Mouse (Mus musculus): Measurements from ENCODE around the gene Slc35g1.
"Not testable (repeated sequence)": the region's sequence is repeated elsewhere in the genome, so short reads cannot be mapped to it uniquely, and the experiment has no call there.

Gene Slc35g1

DNA sequence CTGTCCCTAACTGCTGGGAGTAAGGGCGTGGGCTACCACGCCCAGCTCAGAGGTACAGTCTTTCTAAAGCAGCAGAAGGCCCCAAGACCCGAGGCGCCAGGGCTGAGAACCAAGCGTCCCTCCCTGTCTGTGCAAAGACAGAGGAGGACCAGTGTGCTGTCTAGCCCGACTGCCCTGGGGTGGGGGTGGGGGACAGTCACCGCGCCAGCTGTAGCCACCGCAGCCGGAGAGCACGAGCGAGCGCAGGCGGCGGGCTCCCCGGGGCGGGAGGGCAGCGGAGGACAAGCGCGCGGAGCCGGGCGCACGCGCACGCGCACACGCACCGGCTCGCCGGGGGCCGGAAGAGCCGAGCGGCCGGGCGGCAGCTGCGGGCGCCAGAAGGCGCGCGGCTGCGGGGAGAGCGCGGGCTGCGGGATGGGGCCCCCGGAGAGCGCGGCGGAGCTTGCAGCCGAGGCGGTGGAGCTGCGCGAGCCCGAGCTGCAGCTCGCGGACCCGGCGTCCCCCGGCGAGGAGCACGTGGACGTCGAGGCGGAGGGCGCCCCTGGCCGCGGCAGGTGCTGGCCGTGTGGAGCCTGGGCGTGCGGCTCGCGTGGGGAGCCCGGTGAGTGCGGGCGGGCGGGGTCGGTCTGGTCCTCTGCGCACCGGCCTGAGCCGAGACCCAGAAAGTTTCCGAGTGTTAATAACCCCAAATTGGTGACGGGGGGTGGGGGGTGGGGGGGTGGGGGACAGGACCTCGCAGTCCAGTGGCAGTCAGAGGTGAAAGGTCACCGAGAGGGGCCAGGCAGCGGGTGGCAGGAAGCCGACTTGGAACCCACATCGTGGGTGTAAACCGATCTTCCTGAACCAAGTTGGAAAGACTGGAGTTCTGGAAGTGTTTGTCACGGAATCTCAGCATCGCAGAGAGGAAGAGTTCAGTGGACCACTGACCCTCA is at the start of gene Slc35g1:
Gene Slc35g1, plus strand, starts transcription at position 280 of the 932 bp plus-strand sequence.
- no peak for DNase-seq (ENCODE audit: low spot score)

DNA sequence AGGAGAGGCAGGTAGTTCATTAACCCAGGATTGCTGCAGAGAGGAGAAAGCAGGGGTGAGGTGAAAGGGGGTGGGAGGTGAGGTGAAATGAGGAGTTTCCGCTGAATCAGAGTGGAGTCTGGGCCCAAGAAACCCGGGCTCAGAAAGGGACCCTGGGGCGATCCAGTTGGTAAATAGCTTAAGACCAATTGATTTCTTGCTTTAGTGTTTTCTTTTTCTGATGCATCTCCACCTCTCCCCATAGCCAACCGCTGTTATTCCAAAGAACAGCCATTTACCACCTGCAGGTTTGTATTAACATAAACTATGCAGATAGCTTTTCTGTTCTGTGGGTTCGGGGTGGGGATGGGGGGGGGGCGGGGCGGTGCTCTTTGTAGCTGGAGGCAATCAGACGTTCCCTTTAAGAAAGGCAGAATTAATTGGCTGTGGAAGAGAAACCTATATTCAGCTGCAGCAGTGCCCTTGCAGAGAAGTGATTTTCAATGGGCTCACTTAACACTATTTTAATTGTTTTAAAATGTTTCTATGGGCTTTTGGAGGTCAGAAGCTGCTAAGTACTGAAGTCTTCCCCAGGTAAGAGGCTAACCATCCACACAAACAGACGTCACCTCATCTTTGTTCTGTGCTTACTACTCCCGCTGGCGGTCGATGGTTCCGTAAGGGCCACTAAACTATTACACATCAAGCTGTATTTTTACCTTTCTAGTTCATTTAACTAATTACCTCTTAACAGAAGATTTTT is 47.3 kb upstream of the Slc35g1 start:
- DNase-seq (ENCODE audit: low spot score), result no peak

DNA sequence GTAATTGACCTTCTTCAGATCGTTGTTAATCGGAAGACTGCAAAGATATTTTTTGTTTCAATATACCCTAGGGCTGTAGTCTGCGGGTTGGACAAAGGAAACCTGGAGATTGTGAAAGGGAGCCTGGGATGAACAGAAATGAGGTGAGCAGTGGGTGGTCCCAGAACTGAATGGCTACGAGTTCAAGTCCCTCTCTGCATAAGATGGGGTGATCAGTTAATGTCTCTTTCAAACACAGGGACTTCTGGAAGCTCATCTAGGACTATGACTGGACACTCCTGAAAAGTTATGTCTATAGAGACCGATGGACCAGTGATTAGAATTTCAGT is 46.8 kb upstream of the Slc35g1 start:
- DNase-seq (ENCODE audit: low spot score), result no peak

DNA sequence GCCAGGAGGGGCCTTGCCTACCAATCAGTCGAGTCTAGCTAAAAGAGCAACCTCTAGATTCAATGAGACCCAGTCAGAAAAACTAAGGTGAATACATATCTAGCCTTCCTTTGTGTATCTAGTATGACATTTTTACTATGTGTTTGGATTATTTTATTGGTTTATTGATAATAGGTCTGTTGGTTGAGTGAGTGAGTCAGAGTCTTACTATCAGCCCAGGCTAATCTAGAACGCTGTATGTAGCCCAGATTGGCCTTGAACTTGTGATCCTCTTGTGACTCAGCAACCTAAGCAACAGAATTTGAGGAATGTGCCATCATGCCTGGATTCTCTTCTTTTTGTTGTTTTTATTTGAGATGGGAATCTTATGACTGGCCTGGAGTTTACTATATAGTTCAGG is 44.6 kb upstream of the Slc35g1 start:
- DNase-seq (ENCODE audit: low spot score), result no peak

DNA sequence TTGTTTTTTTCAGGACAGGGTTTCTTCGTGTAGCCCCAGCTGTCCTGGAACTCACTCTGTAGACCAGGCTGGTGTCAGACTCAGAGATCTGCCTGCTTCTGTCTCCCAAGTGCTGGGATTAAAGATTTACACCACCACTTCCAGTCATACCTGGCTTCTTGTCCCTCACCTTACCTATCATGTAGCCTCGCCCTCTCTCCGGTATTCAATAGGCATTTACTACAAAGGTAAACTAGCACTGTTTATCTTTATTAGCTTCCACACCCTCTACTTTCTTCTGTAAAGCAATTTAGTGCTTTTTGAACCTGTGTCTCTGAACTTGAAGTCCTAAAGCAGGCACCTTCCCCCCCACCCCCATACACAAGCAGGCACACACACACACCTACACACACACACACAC is 44.1 kb upstream of the Slc35g1 start:
- DNase-seq (ENCODE audit: low spot score), result no peak

DNA sequence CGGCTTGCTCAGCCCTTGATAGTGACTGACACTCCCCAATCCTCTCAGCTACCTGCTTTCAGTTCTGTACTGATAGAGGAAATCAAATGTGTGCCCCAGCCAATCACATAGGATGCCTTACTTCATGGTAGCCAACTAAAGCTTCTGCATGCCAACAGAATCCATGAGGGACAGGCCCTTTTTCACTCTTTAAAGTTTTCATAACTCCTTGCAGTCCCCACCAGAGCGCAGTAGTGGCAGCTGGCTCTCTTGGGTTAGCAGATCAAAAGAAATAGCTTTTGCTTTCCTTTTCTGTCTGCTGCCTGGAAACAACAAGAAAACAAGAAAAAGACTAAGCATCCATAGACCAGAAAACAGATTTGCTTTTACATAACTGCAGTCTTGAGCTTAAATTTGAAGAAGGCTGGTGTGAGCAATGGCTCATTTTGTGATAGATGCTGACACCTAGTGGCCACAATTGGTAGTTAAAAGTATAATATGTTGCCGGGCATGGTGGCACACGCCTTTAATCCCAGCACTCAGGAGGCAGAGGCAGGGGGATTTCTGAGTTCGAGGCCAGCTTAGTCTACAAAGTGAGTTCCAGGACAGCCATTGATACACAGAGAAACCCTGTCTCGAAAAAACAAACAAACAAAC is 43.2 kb upstream of the Slc35g1 start:
- no peak for DNase-seq (ENCODE audit: low spot score)

DNA sequence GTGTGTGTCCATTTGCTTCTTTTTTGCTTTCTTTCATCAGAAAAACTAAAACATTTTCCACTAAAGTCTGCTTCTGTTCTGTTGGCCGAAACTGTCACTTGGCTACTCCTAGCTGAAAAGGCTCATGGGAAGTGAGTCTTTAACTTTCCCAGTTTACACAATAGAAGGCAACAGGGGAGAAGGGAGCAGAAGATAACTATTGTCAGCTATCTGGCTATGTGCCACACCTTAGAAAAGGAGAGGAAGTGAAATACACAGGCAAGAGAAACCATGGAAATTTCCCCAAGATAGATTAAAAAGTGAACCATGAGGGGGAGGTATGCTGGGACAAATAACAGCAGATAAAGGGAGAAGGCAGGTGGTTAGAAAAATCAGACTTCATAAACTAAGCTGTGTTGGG is 41.5 kb upstream of the Slc35g1 start:
- DNase-seq (ENCODE audit: low spot score), result no peak

DNA sequence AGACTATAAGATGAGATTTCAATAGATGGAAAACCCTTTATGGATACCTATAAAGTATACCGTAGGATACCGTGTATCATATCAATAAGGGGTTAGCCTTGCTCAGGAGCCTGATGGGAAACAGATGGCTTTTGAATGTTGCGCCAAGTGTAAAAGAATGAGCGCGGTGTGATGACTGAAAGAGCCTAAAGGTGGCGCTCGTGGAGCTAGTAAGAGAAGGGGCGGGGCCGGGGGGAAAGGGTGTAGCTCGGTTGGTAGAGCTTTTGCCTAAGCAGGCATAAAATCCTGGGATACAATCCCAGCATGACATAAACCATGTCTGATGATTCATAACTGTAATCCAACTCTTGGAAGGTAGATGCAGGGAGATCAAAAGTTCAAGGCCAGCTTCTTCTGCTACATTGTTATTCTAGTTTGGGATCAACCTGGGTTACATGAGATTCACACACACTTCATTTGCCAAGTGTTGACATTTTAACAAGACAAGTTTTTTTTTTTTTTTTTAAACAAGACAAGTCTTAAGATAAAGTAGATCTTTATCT is 40.9 kb upstream of the Slc35g1 start:
- no peak for DNase-seq (ENCODE audit: low spot score)

DNA sequence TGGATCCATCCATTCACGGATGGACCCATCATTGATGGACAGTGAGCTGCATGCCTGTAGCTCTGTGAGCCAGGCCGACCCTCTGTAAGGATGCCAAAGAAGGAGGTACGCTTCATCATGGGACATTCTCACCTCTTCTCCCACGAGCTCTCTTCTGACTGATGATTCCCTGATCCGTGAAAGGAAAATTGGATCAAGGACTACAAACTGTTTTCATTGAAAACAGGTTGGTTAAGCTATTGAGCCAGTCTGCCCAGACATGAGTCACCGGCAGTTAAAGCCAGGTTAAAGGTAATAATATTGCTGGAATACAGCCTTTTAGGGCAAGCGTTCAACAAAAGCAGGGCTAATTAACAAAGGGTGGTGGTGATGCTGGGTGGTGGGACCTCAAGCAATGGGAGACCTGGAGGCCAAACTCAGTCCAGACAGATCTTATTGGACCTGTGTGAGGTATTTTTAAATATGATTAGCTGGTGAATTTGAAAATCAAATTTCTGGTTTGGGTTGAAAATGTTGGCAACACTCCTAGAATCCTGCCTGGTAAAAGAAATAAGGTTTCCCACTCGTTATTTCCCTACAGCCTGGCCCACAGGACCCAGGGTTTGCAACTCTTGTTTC is 39.5 kb upstream of the Slc35g1 start:
- no peak for DNase-seq (ENCODE audit: low spot score)

DNA sequence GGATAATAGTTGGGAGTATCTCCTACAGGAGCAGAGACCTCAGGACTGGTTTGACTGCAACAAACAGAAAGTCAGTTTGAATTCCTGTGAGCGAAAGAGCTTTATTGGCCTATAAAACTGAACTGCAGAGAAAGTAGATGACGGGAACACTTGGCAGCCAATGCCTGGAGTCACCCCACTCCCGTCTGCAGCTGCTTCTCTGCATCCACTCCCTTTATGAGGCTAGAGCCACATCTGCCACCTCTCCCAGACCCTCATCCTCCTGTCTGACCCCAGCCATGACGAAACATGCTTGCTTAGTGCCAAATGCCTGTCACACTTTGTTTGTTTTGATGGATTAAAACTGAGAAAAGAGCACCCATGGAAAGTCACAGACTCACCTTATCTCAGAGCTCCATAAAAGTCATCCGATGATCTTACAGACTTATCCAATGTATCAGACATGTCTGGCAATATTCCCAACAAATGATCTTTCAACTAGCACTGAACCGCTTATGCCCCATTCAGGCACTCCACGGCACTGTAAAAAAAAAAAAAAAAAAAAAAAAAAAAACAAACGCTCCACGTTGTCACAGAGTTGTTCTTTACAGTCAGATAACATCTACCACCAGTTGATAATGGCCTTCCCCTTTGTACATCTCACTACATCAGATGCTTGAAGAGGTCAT is 37.7 kb upstream of the Slc35g1 start:
- DNase-seq (ENCODE audit: low spot score), result no peak

DNA sequence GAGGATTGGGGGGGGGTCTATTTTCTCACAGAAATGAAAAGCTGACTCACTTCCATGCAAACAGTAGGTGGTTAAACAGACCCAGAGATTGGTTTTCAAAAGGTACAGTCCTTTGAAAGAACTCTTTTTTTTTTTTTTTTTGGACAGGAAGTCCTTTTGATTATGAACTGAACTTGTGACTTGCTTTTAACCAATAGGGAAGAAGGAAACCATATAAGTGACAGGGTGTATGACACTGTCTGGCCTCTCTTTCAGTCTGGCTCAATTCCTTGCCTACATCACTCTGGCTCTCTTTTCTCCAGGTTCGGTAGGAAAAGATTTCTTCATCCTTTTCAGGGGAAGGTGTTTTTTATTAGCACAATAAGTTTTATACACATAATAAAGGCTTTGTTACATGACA is 36.5 kb upstream of the Slc35g1 start:
- no peak for DNase-seq (ENCODE audit: low spot score)

DNA sequence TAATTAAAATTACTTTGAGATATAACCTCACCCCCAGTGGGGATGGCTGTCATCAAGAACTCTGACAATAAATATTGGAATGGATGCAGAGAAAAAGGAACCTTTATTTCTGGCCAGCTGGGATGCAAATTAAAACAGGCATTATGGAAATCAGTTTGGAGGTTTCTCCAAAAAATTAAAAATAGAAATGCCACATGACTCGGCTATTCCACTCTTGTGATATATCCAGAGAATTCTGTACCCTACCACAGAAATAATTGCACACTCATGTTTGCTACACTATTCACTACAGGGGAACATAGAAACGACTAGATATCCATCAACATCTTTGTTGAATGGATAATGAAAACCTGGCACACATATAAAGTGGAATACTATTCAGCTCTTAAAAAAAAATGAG is 33.9 kb upstream of the Slc35g1 start:
- no peak for DNase-seq (ENCODE audit: low spot score)

DNA sequence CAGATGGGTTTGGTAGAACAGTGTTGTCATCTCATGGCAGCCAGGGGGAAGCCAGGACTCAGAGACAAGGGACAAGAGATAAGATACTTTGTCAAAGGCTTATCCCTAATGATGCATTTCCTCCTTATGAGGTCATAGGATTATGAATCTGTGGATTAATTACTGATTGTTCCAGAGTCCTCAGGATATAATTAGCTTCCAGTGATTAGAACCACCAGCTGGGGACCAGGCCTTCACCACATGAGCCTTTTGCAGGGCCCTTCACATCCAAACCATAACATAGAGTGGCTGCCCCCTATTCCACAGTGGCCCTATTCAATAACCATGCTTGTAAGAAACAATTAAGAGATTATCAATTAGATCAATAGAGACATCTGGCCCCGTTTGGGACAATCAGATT is 32.4 kb upstream of the Slc35g1 start:
- no peak for DNase-seq (ENCODE audit: low spot score)

DNA sequence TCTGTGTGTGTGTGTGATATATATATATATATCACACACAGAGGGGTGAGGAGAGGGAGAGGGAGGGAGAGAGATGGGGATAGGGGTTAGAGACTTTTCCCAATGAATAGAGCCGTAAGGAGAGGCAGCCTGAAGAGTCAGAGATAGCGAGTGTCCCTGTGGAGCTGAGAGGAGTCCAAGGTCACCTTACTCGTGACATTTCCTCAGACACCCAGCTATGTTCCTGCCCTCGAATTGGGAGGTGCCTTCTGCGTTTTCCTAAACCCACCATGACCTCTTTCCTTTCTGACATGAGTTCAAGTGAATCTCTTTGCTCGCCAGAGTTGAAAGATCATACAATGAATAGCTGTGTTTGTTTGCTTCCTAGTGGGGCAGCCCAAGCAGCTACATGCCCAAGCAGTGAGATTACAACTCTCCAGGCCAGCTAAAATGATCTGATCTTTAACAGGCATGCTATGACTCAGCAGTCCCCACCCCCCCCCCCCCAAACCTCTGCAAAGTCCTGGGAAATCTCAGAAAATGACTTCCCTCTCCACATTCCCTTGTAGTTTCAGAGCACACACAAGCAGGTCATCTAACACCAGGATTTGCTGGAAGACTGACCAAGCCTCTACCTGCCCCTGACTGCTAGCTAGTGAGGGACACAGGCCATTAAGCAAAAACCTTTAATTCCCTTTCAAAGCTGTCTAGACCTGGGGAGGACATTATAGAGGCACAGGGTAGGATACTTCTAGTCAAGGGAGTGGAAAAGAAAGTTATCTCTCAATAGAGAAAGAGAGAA is 31.7 kb upstream of the Slc35g1 start:
- no peak for DNase-seq (ENCODE audit: low spot score)

DNA sequence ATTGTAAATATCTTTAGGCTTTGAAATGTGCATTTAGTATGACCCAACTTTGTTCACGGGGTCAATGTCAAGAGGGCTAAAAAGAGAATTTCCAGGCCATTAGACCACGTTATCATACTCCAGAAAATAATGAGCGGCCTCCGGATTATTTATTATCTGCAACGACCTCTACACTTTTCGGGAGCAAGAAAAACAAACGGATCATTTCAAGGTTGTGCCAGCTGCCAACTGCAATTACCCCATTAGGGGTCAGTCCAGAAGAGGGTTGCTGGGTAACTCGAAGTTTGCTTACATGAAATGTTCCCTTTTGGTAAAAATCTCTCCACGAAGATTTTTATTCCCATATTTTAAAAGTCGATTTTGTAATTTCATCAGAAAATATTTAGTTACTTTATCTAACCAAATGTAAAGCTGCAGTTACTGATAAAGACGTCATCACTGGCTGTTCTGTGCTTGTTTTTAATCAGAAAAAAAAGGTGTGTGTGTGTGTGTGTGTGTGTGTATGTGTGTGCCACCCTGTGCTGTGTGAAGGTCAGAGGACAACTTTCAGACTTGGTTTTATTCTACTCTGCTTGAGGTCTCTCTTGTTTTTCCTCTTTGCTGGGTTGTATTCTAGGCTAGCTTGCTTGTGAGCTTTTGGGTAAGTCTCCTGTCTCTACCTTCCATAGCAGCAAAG is 30.7 kb upstream of the Slc35g1 start:
- no peak for DNase-seq (ENCODE audit: low spot score)

DNA sequence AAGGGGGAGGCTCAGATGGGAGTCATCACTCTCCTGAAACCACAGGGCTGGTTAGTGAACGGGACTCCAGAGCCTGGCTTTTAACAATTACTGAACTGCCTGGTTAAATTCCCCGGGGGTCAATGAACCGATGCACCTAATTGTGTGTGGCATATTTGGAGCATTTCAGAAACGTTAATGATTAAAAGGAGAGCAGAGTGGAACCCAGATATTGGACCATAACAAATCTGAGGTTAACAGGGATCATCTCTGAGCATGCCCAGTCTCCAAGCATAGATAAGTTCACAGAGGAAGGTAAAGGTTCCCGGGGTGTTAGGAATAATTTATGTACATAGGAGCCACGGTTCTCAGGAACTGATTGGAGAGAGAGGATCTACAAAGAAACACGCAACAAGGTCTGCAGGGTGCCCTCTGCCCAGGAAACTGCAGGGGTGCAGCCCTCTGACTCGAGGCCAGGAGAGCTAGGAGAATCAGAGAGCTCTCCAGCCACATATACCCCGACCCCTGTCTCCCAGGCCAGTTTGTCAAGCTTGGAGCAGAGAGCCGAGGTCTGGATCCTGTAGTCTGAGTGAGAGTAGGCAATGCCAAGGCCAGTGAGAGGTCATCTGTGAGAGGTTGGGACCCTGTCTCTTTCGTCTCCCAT is 23.2 kb upstream of the Slc35g1 start:
- no peak for DNase-seq (ENCODE audit: low spot score)

DNA sequence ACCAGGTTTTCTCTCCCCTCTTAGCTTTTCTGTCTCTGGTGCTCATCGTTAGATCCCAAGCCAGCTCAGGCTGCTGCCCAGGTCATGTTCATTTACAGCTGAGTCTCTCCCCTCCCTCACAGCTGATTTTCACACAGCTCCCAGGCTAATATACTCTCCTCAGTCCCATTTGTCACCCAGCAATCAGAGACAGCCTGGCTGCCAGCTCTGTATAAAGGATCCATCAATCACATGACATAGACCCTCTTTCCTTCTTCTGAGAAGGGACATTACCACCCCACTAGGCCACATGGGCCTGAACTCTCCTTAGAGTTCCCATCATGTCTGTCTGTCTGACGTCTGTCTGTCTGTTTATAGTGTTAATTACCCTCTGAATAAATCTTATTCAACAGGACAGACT is 22.4 kb upstream of the Slc35g1 start:
- DNase-seq (ENCODE audit: low spot score), result no peak

DNA sequence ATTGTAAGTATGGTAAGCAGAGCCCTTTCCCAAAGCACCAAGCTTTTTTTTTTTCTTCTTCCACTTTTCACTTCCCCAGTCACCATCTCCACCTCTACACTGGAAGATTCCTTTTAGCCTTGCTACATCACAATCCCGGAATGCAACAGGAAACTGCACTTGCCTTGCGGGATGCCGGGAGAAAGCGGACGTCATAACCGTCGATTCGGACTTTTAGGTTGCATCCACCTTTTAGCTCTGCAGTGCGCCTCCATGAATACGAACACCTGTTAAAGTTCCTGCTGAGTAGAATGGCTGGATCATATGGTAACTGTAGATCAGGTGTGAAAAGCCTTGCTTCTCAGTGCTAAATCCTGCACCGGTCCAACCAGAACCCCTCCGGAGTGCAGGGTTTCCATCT is 12.0 kb upstream of the Slc35g1 start:
- no peak for DNase-seq (ENCODE audit: low spot score)

DNA sequence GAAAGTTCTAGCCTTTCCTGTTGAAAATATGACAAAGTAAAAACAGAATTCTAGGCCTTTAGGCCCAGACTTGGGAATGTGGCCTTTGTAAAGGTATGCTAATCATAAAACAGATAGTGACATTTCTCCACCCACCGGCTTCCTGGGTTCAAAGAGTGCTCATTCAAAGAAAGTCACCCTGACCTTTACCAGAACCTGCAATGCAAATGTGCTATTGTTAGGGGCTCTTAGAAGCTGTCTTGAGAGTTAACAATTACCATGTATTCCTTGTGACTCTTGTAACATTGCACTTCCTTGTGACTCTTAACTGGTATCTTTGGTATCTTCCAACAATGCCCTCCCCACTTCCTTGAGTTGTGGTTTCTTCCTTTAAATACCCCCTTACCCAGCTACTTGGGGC is 8.8 kb upstream of the Slc35g1 start:
- not testable (repeated sequence) for DNase-seq (ENCODE audit: low spot score)

DNA sequence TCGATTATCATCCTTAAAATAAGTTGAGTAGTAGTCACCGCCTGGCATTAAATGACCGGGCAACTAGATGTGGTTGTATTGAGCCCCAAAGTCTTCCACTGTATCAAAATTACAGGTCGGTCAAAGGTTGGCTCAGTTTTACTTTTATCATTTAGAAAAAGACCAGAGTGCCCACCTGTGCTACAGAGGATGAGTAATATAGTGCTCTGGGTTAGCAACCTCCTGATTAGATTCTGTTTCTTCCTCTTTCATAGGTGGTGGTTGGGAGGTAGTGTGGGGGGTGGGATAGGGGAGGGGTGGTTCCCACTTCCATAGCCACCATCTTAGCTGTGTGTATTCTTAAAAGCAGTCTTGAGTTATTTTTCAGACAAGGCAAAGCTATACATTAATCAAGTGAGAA is 7.9 kb upstream of the Slc35g1 start:
- DNase-seq (ENCODE audit: low spot score), result no peak

All from ovary, postnatal 10 days (tissue).